Mouse (Mus musculus) small intestine, adult 2 months (tissue): ENCODE measurements around the gene Scpep1.

ENCODE experiments used
- CTCF ChIP-seq: fragments of 200-500 bp; IDR thresholded peaks from 2 replicates; pipeline ENCODE4 v1.5.1; 2012; ENCODE audit warnings: low read depth, mild to moderate bottlenecking, control low read depth, inconsistent platforms, low read length, moderate library complexity, mixed read lengths; ENCODE audit not compliant: insufficient replicate concordance, insufficient read length; ENCODE audit errors: extremely low read depth
- POLR2A ChIP-seq: fragments of 200-500 bp; IDR thresholded peaks from 2 replicates; pipeline ENCODE4 v1.6.1; 2012; ENCODE audit warnings: low read depth, mild to moderate bottlenecking, control low read depth, inconsistent platforms, low read length, moderate library complexity

GRCm38 (mm10) chr11:88941489-88941888, 13.8 kb downstream of the Scpep1 start:
- TF ChIP-seq POLR2A: no peak
- TF ChIP-seq CTCF: no peak
